Mouse (Mus musculus): Measurements from ENCODE around the gene Pigh. TPM values are rescaled to one million over a fixed set of nuclear protein-coding genes. Genes with fewer than 3 reads are reported as not detected.

Gene Pigh
- polyA plus RNA-seq, 1 experiment from 2014 or later = 6.6 TPM

- Histone ChIP-seq H3K4me1 (replicated peaks) (no peaks in the 10 kb centered on the region; the same call in 1 of the 2 replicates), H3K4me2 (no peak overlapping the region), H3K9me3 (replicated peaks) (no peaks in the 10 kb centered on the region), H3K27me3 (peaks cover 2% of the 10 kb centered on the region; the same call in 1 of the 2 replicates), H3K4me3 (replicated peaks) (no peak overlapping the region), H3K27ac (no peak overlapping the region), H3K9ac (no peak overlapping the region), H3K36me3 (no peaks in the 10 kb centered on the region)
- ATAC-seq (ENCODE audit: low read depth) (no peak), DNase-seq (no peak)
- 65% methylated on average over 2 of the region's 2 CpGs for WGBS (ENCODE audit: insufficient replicate concordance)
Observed at GRCm38 (mm10) chr12:79104544-79104943, 15.1 kb upstream of the Pigh start.

GRCm38 (mm10) chr12:79103773-79104172 lies 14.3 kb upstream of the Pigh start:
- no peak overlapping the region for H3K4me2 ChIP-seq
- peaks cover 2% of the 10 kb centered on the region; the same call in 1 of the 2 replicates for H3K27me3 ChIP-seq
- no peak overlapping the region for H3K9ac ChIP-seq
- H3K27ac ChIP-seq = no peak overlapping the region
- WGBS (ENCODE audit: insufficient replicate concordance) = 65% methylated on average over 3 of the region's 3 CpGs
- H3K4me1 ChIP-seq (replicated peaks) = no peaks in the 10 kb centered on the region; the same call in 1 of the 2 replicates
- no peak overlapping the region for H3K4me3 ChIP-seq (replicated peaks)
- DNase-seq (no peak), ATAC-seq (ENCODE audit: low read depth) (no peak)
- no peaks in the 10 kb centered on the region for H3K36me3 ChIP-seq
- no peaks in the 10 kb centered on the region for H3K9me3 ChIP-seq (replicated peaks)

GRCm38 (mm10) chr12:79097106-79097752 lies 7.8 kb upstream of the Pigh start:
- WGBS (ENCODE audit: insufficient replicate concordance) = 50% methylated on average over 3 of the region's 3 CpGs
- H3K4me1 ChIP-seq (replicated peaks) = no peaks in the 10 kb centered on the region; the same call in 1 of the 2 replicates
- no peak overlapping the region for H3K4me2 ChIP-seq
- 0 out of 2 replicates have a peak, but pooled peaks cover 2% of the 10 kb centered on the region for H3K27me3 ChIP-seq
- DNase-seq (no peak), ATAC-seq (ENCODE audit: low read depth) (no peak)
- no peak overlapping the region for H3K4me3 ChIP-seq (replicated peaks)
- no peak overlapping the region for H3K9ac ChIP-seq
- no peak overlapping the region for H3K27ac ChIP-seq
- H3K9me3 ChIP-seq (replicated peaks) = no peaks in the 10 kb centered on the region
- no peaks in the 10 kb centered on the region for H3K36me3 ChIP-seq

- Histone ChIP-seq H3K4me1 (replicated peaks) (peaks cover 7% of the 10 kb centered on the region), H3K9me3 (replicated peaks) (no peaks in the 10 kb centered on the region), H3K9ac (no peak overlapping the region), H3K36me3 (no peaks in the 10 kb centered on the region), H3K27ac (no peak overlapping the region), H3K4me3 (replicated peaks) (no peak overlapping the region), H3K27me3 (no peaks in the 10 kb centered on the region), H3K4me2 (no peak overlapping the region)
- DNase-seq (peak; percentile 42), ATAC-seq (ENCODE audit: low read depth) (no peak)
- WGBS (ENCODE audit: insufficient replicate concordance) = 33% methylated on average over 4 of the region's 4 CpGs
Observed at GRCm38 (mm10) chr12:79092569-79092968, 3.1 kb upstream of the Pigh start.

- WGBS (ENCODE audit: insufficient replicate concordance) = 75% methylated on average over 6 of the region's 6 CpGs
- Histone ChIP-seq H3K9me3 (replicated peaks) (no peaks in the 10 kb centered on the region), H3K4me3 (replicated peaks) (no peak overlapping the region), H3K27me3 (no peaks in the 10 kb centered on the region), H3K9ac (no peak overlapping the region), H3K4me1 (replicated peaks) (peaks cover 4% of the 10 kb centered on the region; the same call in 1 of the 2 replicates), H3K4me2 (no peak overlapping the region), H3K27ac (no peak overlapping the region), H3K36me3 (peaks cover 2% of the 10 kb centered on the region; the same call in 1 of the 2 replicates)
- no peak for DNase-seq
- ATAC-seq (ENCODE audit: low read depth) = no peak
Observed at GRCm38 (mm10) chr12:79073362-79073761, 16.1 kb downstream of the Pigh start.

GRCm38 (mm10) chr12:79072576-79072975 lies 16.9 kb downstream of the Pigh start:
- Histone ChIP-seq H3K4me3 (replicated peaks) (no peak overlapping the region), H3K27ac (no peak overlapping the region), H3K4me1 (replicated peaks) (peaks cover 4% of the 10 kb centered on the region; the same call in 1 of the 2 replicates), H3K9me3 (replicated peaks) (no peaks in the 10 kb centered on the region), H3K4me2 (no peak overlapping the region), H3K9ac (no peak overlapping the region), H3K27me3 (no peaks in the 10 kb centered on the region), H3K36me3 (peaks cover 2% of the 10 kb centered on the region; the same call in 1 of the 2 replicates)
- WGBS (ENCODE audit: insufficient replicate concordance) = 78% methylated on average over 6 of the region's 6 CpGs
- no peak for DNase-seq
- ATAC-seq (ENCODE audit: low read depth) = no peak

GRCm38 (mm10) chr12:79070736-79071333 lies 18.6 kb downstream of the Pigh start:
- ATAC-seq (ENCODE audit: low read depth) (no peak), DNase-seq (no peak)
- Histone ChIP-seq H3K4me1 (replicated peaks) (peaks cover 4% of the 10 kb centered on the region; the same call in 1 of the 2 replicates), H3K27me3 (no peaks in the 10 kb centered on the region), H3K9me3 (replicated peaks) (no peaks in the 10 kb centered on the region), H3K36me3 (peaks cover 2% of the 10 kb centered on the region; the same call in 1 of the 2 replicates), H3K4me2 (no peak overlapping the region), H3K9ac (no peak overlapping the region), H3K4me3 (replicated peaks) (no peak overlapping the region), H3K27ac (no peak overlapping the region)
- WGBS (ENCODE audit: insufficient replicate concordance) = 78% methylated on average over 9 of the region's 9 CpGs

- ATAC-seq (ENCODE audit: low read depth) = no peak
- no peak overlapping the region for H3K9ac ChIP-seq
- H3K9me3 ChIP-seq (replicated peaks) = no peaks in the 10 kb centered on the region
- no peak overlapping the region for H3K27ac ChIP-seq
- H3K4me2 ChIP-seq = no peak overlapping the region
- 69% methylated on average over 6 of the region's 6 CpGs for WGBS (ENCODE audit: insufficient replicate concordance)
- H3K36me3 ChIP-seq = 0 out of 2 replicates have a peak, but pooled peaks cover 2% of the 10 kb centered on the region
- H3K4me3 ChIP-seq (replicated peaks) = no peak overlapping the region
- peaks cover 4% of the 10 kb centered on the region; the same call in 1 of the 2 replicates for H3K4me1 ChIP-seq (replicated peaks)
- H3K27me3 ChIP-seq = no peaks in the 10 kb centered on the region
- no peak for DNase-seq
Observed at GRCm38 (mm10) chr12:79069916-79070315, 19.5 kb downstream of the Pigh start.

- Histone ChIP-seq H3K27me3 (no peaks in the 10 kb centered on the region), H3K4me3 (replicated peaks) (no peak overlapping the region), H3K9me3 (replicated peaks) (no peaks in the 10 kb centered on the region), H3K27ac (no peak overlapping the region), H3K9ac (no peak overlapping the region), H3K36me3 (0 out of 2 replicates have a peak, but pooled peaks cover 2% of the 10 kb centered on the region), H3K4me1 (replicated peaks) (peaks cover 4% of the 10 kb centered on the region; the same call in 1 of the 2 replicates), H3K4me2 (no peak overlapping the region)
- DNase-seq = no peak
- WGBS (ENCODE audit: insufficient replicate concordance) = 76% methylated on average over 6 of the region's 6 CpGs
- no peak for ATAC-seq (ENCODE audit: low read depth)
Observed at GRCm38 (mm10) chr12:79069187-79069608, 20.3 kb downstream of the Pigh start.

- Histone ChIP-seq H3K9me3 (replicated peaks) (no peaks in the 10 kb centered on the region), H3K27ac (no peak overlapping the region), H3K4me1 (replicated peaks) (peaks cover 4% of the 10 kb centered on the region; the same call in 1 of the 2 replicates), H3K4me3 (replicated peaks) (no peak overlapping the region), H3K9ac (no peak overlapping the region), H3K27me3 (no peaks in the 10 kb centered on the region), H3K36me3 (no peaks in the 10 kb centered on the region), H3K4me2 (no peak overlapping the region)
- DNase-seq (no peak), ATAC-seq (ENCODE audit: low read depth) (no peak)
- WGBS (ENCODE audit: insufficient replicate concordance) = 83% methylated on average over 11 of the region's 11 CpGs
Observed at GRCm38 (mm10) chr12:79068306-79068705, 21.1 kb downstream of the Pigh start.

GRCm38 (mm10) chr12:79067526-79067925 lies 21.9 kb downstream of the Pigh start:
- Histone ChIP-seq H3K9ac (no peak overlapping the region), H3K4me3 (replicated peaks) (no peak overlapping the region), H3K27ac (no peak overlapping the region), H3K9me3 (replicated peaks) (no peaks in the 10 kb centered on the region), H3K4me1 (replicated peaks) (peaks cover 4% of the 10 kb centered on the region; the same call in 1 of the 2 replicates), H3K27me3 (no peaks in the 10 kb centered on the region), H3K4me2 (no peak overlapping the region), H3K36me3 (no peaks in the 10 kb centered on the region)
- no peak for DNase-seq
- 72% methylated on average over 5 of the region's 5 CpGs for WGBS (ENCODE audit: insufficient replicate concordance)
- no peak for ATAC-seq (ENCODE audit: low read depth)

Data from liver, embryonic 13.5 days (tissue).